Mouse (Mus musculus) thymus, adult 18-20 months (tissue): ENCODE results near the gene Cox19.
"Not testable (repeated sequence)": the region's sequence is repeated elsewhere in the genome, so short reads cannot be mapped to it uniquely, and the experiment has no call there.

Experiments
- DNase-seq, 2 experiments: peaks; one replicate each; pipeline ENCODE4 v3.0.0; 2022; ENCODE audit warnings: mixed read lengths in 2 of 2

Gene Cox19

GRCm38 (mm10) chr5:139359244-139359643, 8.0 kb upstream of the Cox19 start:
- no peak for DNase-seq

- no peak for DNase-seq
Measured at GRCm38 (mm10) chr5:139358653-139359052, 7.4 kb upstream of the Cox19 start.

- DNase-seq, result peak; percentile 26 to 28
Measured at GRCm38 (mm10) chr5:139355235-139355772, 4.1 kb upstream of the Cox19 start.

GRCm38 (mm10) chr5:139353946-139354345, 2.7 kb upstream of the Cox19 start:
- DNase-seq, result no peak

- no peak for DNase-seq
Measured at GRCm38 (mm10) chr5:139353496-139353895, 2.3 kb upstream of the Cox19 start.

GRCm38 (mm10) chr5:139352317-139352716, 1.1 kb upstream of the Cox19 start, which contains the start of gene Cyp2w1:
Gene Cyp2w1, plus strand, starts transcription at chr5:139352617.
- DNase-seq, result no peak

- no peak for DNase-seq
Measured at GRCm38 (mm10) chr5:139351628-139352027, 410 bp upstream of the Cox19 start.

- DNase-seq, result no peak
Measured at GRCm38 (mm10) chr5:139349713-139350112, 1.5 kb downstream of the Cox19 start.

- no peak for DNase-seq
Measured at GRCm38 (mm10) chr5:139347225-139347624, 4.0 kb downstream of the Cox19 start.

GRCm38 (mm10) chr5:139345364-139345714, 5.9 kb downstream of the Cox19 start:
- no peak for DNase-seq

GRCm38 (mm10) chr5:139344687-139345363, 6.4 kb downstream of the Cox19 start:
- peak; percentile 84 for DNase-seq

- DNase-seq, result peak; percentile 46 to 52
Measured at GRCm38 (mm10) chr5:139344021-139344686, 7.1 kb downstream of the Cox19 start.

- no peak for DNase-seq
Measured at GRCm38 (mm10) chr5:139338891-139339290, 12.3 kb downstream of the Cox19 start.

GRCm38 (mm10) chr5:139338403-139338802, 12.8 kb downstream of the Cox19 start:
- no peak for DNase-seq

GRCm38 (mm10) chr5:139337826-139338370, 13.3 kb downstream of the Cox19 start:
- no peak for DNase-seq

- no peak for DNase-seq
Measured at GRCm38 (mm10) chr5:139335634-139336033, 15.6 kb downstream of the Cox19 start.

GRCm38 (mm10) chr5:139334394-139334793, 16.8 kb downstream of the Cox19 start:
- not testable (repeated sequence) for DNase-seq

GRCm38 (mm10) chr5:139333301-139334013, 17.8 kb downstream of the Cox19 start:
- no peak for DNase-seq

- no peak for DNase-seq
Measured at GRCm38 (mm10) chr5:139332590-139333272, 18.5 kb downstream of the Cox19 start.

- peak in 1 of 2 experiments; percentile 35 for DNase-seq
Measured at GRCm38 (mm10) chr5:139331742-139332141, 19.5 kb downstream of the Cox19 start.

GRCm38 (mm10) chr5:139330766-139331165, 20.5 kb downstream of the Cox19 start:
- no peak for DNase-seq

- no peak for DNase-seq
Measured at GRCm38 (mm10) chr5:139327634-139328020, 23.6 kb downstream of the Cox19 start.
